Mouse (Mus musculus): Measurements from ENCODE around the gene Rpl36a.
"Not testable (repeated sequence)": the region's sequence is repeated elsewhere in the genome, so short reads cannot be mapped to it uniquely, and the experiment has no call there.

Gene Rpl36a

GRCm38 (mm10) chrX:134585103-134586002 lies at the start of gene Rpl36a:
TSS of gene Rpl36a (plus strand) at chrX:134585654.
- peak; percentile 81 for DNase-seq (ENCODE audit: low spot score)

GRCm38 (mm10) chrX:134539795-134540194 lies 45.7 kb upstream of the Rpl36a start:
- DNase-seq (ENCODE audit: low spot score) = not testable (repeated sequence)

GRCm38 (mm10) chrX:134540414-134541135 lies 44.9 kb upstream of the Rpl36a start:
- no peak for DNase-seq (ENCODE audit: low spot score)

- peak; percentile 42 for DNase-seq (ENCODE audit: low spot score)
Observed at GRCm38 (mm10) chrX:134541145-134541954, 44.1 kb upstream of the Rpl36a start, which contains the start of gene Timm8a1. TSS of gene Timm8a1 (minus strand) at chrX:134541865.

GRCm38 (mm10) chrX:134541955-134542308 lies 43.5 kb upstream of the Rpl36a start:
- no peak for DNase-seq (ENCODE audit: low spot score)

- DNase-seq (ENCODE audit: low spot score) = no peak
Observed at GRCm38 (mm10) chrX:134547330-134547729, 38.1 kb upstream of the Rpl36a start.

- peak; percentile 6 for DNase-seq (ENCODE audit: low spot score)
Observed at GRCm38 (mm10) chrX:134550903-134551302, 34.6 kb upstream of the Rpl36a start.

- no peak for DNase-seq (ENCODE audit: low spot score)
Observed at GRCm38 (mm10) chrX:134553326-134553725, 32.1 kb upstream of the Rpl36a start.

GRCm38 (mm10) chrX:134554425-134554824 lies 31.0 kb upstream of the Rpl36a start:
- no peak for DNase-seq (ENCODE audit: low spot score)

- DNase-seq (ENCODE audit: low spot score) = no peak
Observed at GRCm38 (mm10) chrX:134564326-134564725, 21.1 kb upstream of the Rpl36a start.

GRCm38 (mm10) chrX:134566536-134567222 lies 18.8 kb upstream of the Rpl36a start:
- DNase-seq (ENCODE audit: low spot score) = no peak

- DNase-seq (ENCODE audit: low spot score) = no peak
Observed at GRCm38 (mm10) chrX:134577896-134578295, 7.6 kb upstream of the Rpl36a start.

- no peak for DNase-seq (ENCODE audit: low spot score)
Observed at GRCm38 (mm10) chrX:134580528-134581305, 4.7 kb upstream of the Rpl36a start.

- DNase-seq (ENCODE audit: low spot score) = no peak
Observed at GRCm38 (mm10) chrX:134582270-134582669, 3.2 kb upstream of the Rpl36a start.

GRCm38 (mm10) chrX:134582888-134583669 lies 2.4 kb upstream of the Rpl36a start, which contains the start of gene Btk:
TSS of gene Btk (minus strand) at chrX:134583570.
- DNase-seq (ENCODE audit: low spot score) = no peak

- DNase-seq (ENCODE audit: low spot score) = no peak
Observed at GRCm38 (mm10) chrX:134586447-134586846, 993 bp downstream of the Rpl36a start.

- no peak for DNase-seq (ENCODE audit: low spot score)
Observed at GRCm38 (mm10) chrX:134588261-134588660, 2.8 kb downstream of the Rpl36a start.

- DNase-seq (ENCODE audit: low spot score) = no peak
Observed at GRCm38 (mm10) chrX:134588997-134589396, 3.5 kb downstream of the Rpl36a start.

GRCm38 (mm10) chrX:134589836-134590235 lies 4.4 kb downstream of the Rpl36a start:
- no peak for DNase-seq (ENCODE audit: low spot score)
